24 mouse cellular contexts compared by ENCODE assay signal in the genomic region with DNA sequence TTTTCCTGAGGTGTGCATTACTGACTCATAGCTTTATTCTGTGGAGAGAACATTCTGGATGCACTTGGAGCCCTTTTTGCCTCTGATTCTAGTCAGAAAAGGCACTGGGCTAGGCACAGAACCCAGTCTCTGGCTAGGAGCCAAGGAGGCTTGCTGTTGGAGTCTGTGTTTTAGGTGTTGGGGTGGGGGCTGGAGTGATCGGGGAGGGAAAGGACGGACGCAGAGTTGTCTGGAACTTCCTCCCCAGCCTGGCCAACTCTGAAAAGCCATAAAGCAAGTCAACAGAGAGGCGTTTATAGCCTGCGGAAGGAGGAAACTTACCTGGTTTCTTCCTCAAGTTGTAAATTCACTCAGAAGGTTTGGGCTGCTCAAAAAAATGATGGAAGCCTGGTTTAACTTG.
DNase-seq lines count a peak whose midpoint lies in the region; ATAC-seq and TF ChIP-seq lines count a peak whose summit lies in the region.
"Had no signal": no experiment of that assay in that cellular context is flagged by ENCODE, and none has a peak within 500 bp of the region (broad histone marks: within the 10 kb centered on the region; RNA-seq: fewer than 3 reads in every experiment).

No protein-coding gene starts in this region.

- H3K27ac ChIP-seq in kidney, postnatal 0 days, result peak overlapping the region; percentile 50; the same call in 1 of the 2 replicates
- peak overlapping the region; percentile 27; the same call in 1 of the 2 replicates for H3K27ac ChIP-seq in stomach, embryonic 14.5 days (ENCODE audit: low read length)
- no peak overlapping the region for H3K27ac ChIP-seq in stomach, postnatal 0 days (replicated peaks)
- peak overlapping the region; percentile 23; the same call in 1 of the 2 replicates for H3K27ac ChIP-seq in limb, embryonic 12.5 days
- H3K27ac ChIP-seq: midbrain, embryonic 12.5 days; neural tube, embryonic 12.5 days had no signal

- DNase-seq in kidney, postnatal 0 days (ENCODE audit: low spot score), result no peak
- DNase-seq in kidney, adult 18-20 months, result no peak
- no peak for DNase-seq in stomach, postnatal 0 days (ENCODE audit: low spot score)
- DNase-seq in thymus, postnatal 10 days (ENCODE audit: low spot score in 2 of 2), result no peak
- DNase-seq in frontal cortex, adult 2 months (ENCODE audit: extremely low spot score in 1 of 2, low spot score in 1 of 2), result no peak
- DNase-seq: adrenal gland, postnatal 10 days; cerebellum, adult 8-10 months; cerebellum, postnatal 25 days; gastrocnemius, postnatal 14 days; kidney, adult 11 months; layer of hippocampus, adult 9-11 months; lung, postnatal 4 days; thymus, postnatal 25 days had no signal

- ATAC-seq in kidney, postnatal 0 days (replicated peaks; ENCODE audit: low FRiP score, low read depth), result no peak
- ATAC-seq in stomach, embryonic 14.5 days (ENCODE audit: insufficient number of reproducible peaks, insufficient read depth, low FRiP score, low read depth), result no peak
- ATAC-seq in stomach, postnatal 0 days (ENCODE audit: low FRiP score, low TSS enrichment), result no peak
- ATAC-seq in limb, embryonic 12.5 days (ENCODE audit: insufficient number of reproducible peaks, insufficient read depth, low FRiP score, low TSS enrichment, low read depth), result 0 out of 2 replicates have a peak, but pooled peaks have one; percentile 45
- ATAC-seq: forebrain, embryonic 16.5 days; hindbrain, embryonic 16.5 days; lung, postnatal 0 days had no signal

- 9% methylated on average over 5 of the region's 5 CpGs for WGBS in kidney, postnatal 0 days
- 46% methylated on average over 5 of the region's 5 CpGs for WGBS in stomach, embryonic 14.5 days
- WGBS in stomach, postnatal 0 days, result 56% methylated on average over 5 of the region's 5 CpGs
- whole genome bisulfite sequencing in limb, embryonic 12.5 days, result 9% methylated on average over 5 of the region's 5 CpGs

- peaks cover 27% of the 10 kb centered on the region for H3K4me1 ChIP-seq in kidney, postnatal 0 days (replicated peaks; ENCODE audit: insufficient read depth, low read length)
- peaks cover 22% of the 10 kb centered on the region for H3K4me1 ChIP-seq in stomach, embryonic 14.5 days (ENCODE audit: control insufficient read depth, insufficient read depth, low read length)
- H3K4me1 ChIP-seq in stomach, postnatal 0 days (replicated peaks; ENCODE audit: control insufficient read depth, insufficient read depth), result peaks cover 2% of the 10 kb centered on the region; the same call in 1 of the 2 replicates
- H3K4me1 ChIP-seq in limb, embryonic 12.5 days (replicated peaks), result peaks cover 74% of the 10 kb centered on the region

- no peak overlapping the region for H3K9ac ChIP-seq in kidney, postnatal 0 days (ENCODE audit: low read depth, low read length)
- no peak overlapping the region for H3K9ac ChIP-seq in stomach, embryonic 14.5 days (replicated peaks; ENCODE audit: low read depth, low read length)
- no peak overlapping the region for H3K9ac ChIP-seq in stomach, postnatal 0 days (ENCODE audit: low read length)
- H3K9ac ChIP-seq in limb, embryonic 12.5 days (replicated peaks), result no peak overlapping the region
- H3K9ac ChIP-seq: heart, embryonic 15.5 days; midbrain, embryonic 12.5 days; neural tube, embryonic 12.5 days had no signal

- no peaks in the 10 kb centered on the region for H3K36me3 ChIP-seq in kidney, postnatal 0 days (ENCODE audit: insufficient read depth, low read length)
- no peaks in the 10 kb centered on the region for H3K36me3 ChIP-seq in stomach, embryonic 14.5 days (ENCODE audit: control insufficient read depth, insufficient read depth, low read length)
- no peaks in the 10 kb centered on the region for H3K36me3 ChIP-seq in stomach, postnatal 0 days (ENCODE audit: control insufficient read depth, insufficient read depth, low read length)
- H3K36me3 ChIP-seq in limb, embryonic 12.5 days, result no peaks in the 10 kb centered on the region
- H3K36me3 ChIP-seq: G1E; heart, embryonic 15.5 days; midbrain, embryonic 12.5 days; neural tube, embryonic 12.5 days had no signal

- TF ChIP-seq EP300 in stomach, postnatal 0 days (optimal IDR thresholded peaks at IDR 0.05), result no peak

- no peak overlapping the region for H3K4me3 ChIP-seq in kidney, postnatal 0 days (replicated peaks; ENCODE audit: low read depth, low read length)
- no peak overlapping the region for H3K4me3 ChIP-seq in stomach, embryonic 14.5 days (ENCODE audit: low read depth, low read length)
- H3K4me3 ChIP-seq in stomach, postnatal 0 days (ENCODE audit: low read depth, low read length), result no peak overlapping the region
- no peak overlapping the region for H3K4me3 ChIP-seq in limb, embryonic 12.5 days (replicated peaks)
- H3K4me3 ChIP-seq: heart, embryonic 15.5 days; megakaryocyte, embryonic 14.5 days; midbrain, embryonic 12.5 days; myocyte; neural tube, embryonic 12.5 days had no signal

- no peaks in the 10 kb centered on the region for H3K9me3 ChIP-seq in kidney, postnatal 0 days (replicated peaks; ENCODE audit: low read length)
- no peaks in the 10 kb centered on the region for H3K9me3 ChIP-seq in stomach, embryonic 14.5 days (ENCODE audit: control insufficient read depth, low read depth, low read length)
- H3K9me3 ChIP-seq in stomach, postnatal 0 days (ENCODE audit: control insufficient read depth, low read length), result no peaks in the 10 kb centered on the region
- H3K9me3 ChIP-seq in limb, embryonic 12.5 days, result no peaks in the 10 kb centered on the region
- H3K9me3 ChIP-seq: heart, embryonic 15.5 days; megakaryocyte, embryonic 14.5 days; midbrain, embryonic 12.5 days; neural tube, embryonic 12.5 days had no signal

- no peak for TF ChIP-seq CTCF in kidney, postnatal 0 days (IDR thresholded peaks at IDR 0.05; ENCODE audit: low read depth)
- no peak for TF ChIP-seq CTCF in stomach, postnatal 0 days (IDR thresholded peaks at IDR 0.05; ENCODE audit: low read depth)

- H3K27me3 ChIP-seq in kidney, postnatal 0 days (ENCODE audit: insufficient read depth, low read length), result no peaks in the 10 kb centered on the region
- H3K27me3 ChIP-seq in stomach, embryonic 14.5 days (ENCODE audit: control insufficient read depth, insufficient read depth, low read length), result no peaks in the 10 kb centered on the region
- no peaks in the 10 kb centered on the region for H3K27me3 ChIP-seq in stomach, postnatal 0 days (ENCODE audit: control insufficient read depth, insufficient read depth, low read length)
- no peaks in the 10 kb centered on the region for H3K27me3 ChIP-seq in limb, embryonic 12.5 days
- H3K27me3 ChIP-seq: heart, embryonic 15.5 days; midbrain, embryonic 12.5 days; neural tube, embryonic 12.5 days had no signal

- H3K4me2 ChIP-seq in kidney, postnatal 0 days (ENCODE audit: low read length), result no peak overlapping the region
- no peak overlapping the region for H3K4me2 ChIP-seq in stomach, embryonic 14.5 days (replicated peaks; ENCODE audit: low read depth, low read length)
- H3K4me2 ChIP-seq in stomach, postnatal 0 days (replicated peaks; ENCODE audit: low read depth), result no peak overlapping the region
- H3K4me2 ChIP-seq in limb, embryonic 12.5 days, result no peak overlapping the region; the same call in 1 of the 2 replicates
- H3K4me2 ChIP-seq: heart, embryonic 15.5 days; midbrain, embryonic 12.5 days; neural tube, embryonic 12.5 days had no signal
